Mouse (Mus musculus): ENCODE data around the gene Dad1. TPM values are rescaled to one million over a fixed set of nuclear protein-coding genes. Genes with fewer than 3 reads are reported as not detected.

Dad1 gene
- polyA plus RNA-seq, 1 experiment from 2014 or later, result 309 TPM

- H3K4me1 ChIP-seq (replicated peaks; ENCODE audit: control insufficient read depth, insufficient read depth, low read length), result peaks cover 41% of the 10 kb centered on the region
- H3K27ac ChIP-seq (ENCODE audit: low read depth, low read length), result no peak overlapping the region
- H3K9me3 ChIP-seq (ENCODE audit: control insufficient read depth, low read length), result no peaks in the 10 kb centered on the region
- H3K4me2 ChIP-seq, result no peak overlapping the region
- no peaks in the 10 kb centered on the region for H3K36me3 ChIP-seq (ENCODE audit: control insufficient read depth, insufficient read depth, low read length)
- ATAC-seq (replicated peaks; ENCODE audit: low FRiP score) (no peak), DNase-seq (ENCODE audit: low spot score) (no peak)
- 46% methylated on average over 16 of the region's 16 CpGs for WGBS
- H3K9ac ChIP-seq (ENCODE audit: low read depth, low read length), result no peak overlapping the region
- no peak overlapping the region for H3K4me3 ChIP-seq (ENCODE audit: low read depth, low read length)
- H3K27me3 ChIP-seq (replicated peaks; ENCODE audit: control insufficient read depth, insufficient read depth, low read length), result no peaks in the 10 kb centered on the region
These were observed 29.1 kb downstream of the Dad1 start for GRCm38 (mm10) chr14:54224484-54225467.

GRCm38 (mm10) chr14:54224064-54224417 lies 29.9 kb downstream of the Dad1 start:
- H3K9ac ChIP-seq (ENCODE audit: low read depth, low read length), result no peak overlapping the region
- no peaks in the 10 kb centered on the region for H3K36me3 ChIP-seq (ENCODE audit: control insufficient read depth, insufficient read depth, low read length)
- ATAC-seq (replicated peaks; ENCODE audit: low FRiP score) (no peak), DNase-seq (ENCODE audit: low spot score) (no peak)
- 83% methylated on average over 5 of the region's 5 CpGs for WGBS
- no peak overlapping the region for H3K4me2 ChIP-seq
- H3K27ac ChIP-seq (ENCODE audit: low read depth, low read length), result no peak overlapping the region
- H3K4me3 ChIP-seq (ENCODE audit: low read depth, low read length), result no peak overlapping the region
- H3K4me1 ChIP-seq (replicated peaks; ENCODE audit: control insufficient read depth, insufficient read depth, low read length), result peaks cover 41% of the 10 kb centered on the region
- no peaks in the 10 kb centered on the region for H3K9me3 ChIP-seq (ENCODE audit: control insufficient read depth, low read length)
- H3K27me3 ChIP-seq (replicated peaks; ENCODE audit: control insufficient read depth, insufficient read depth, low read length), result no peaks in the 10 kb centered on the region

- H3K4me2 ChIP-seq, result no peak overlapping the region
- no peaks in the 10 kb centered on the region for H3K9me3 ChIP-seq (ENCODE audit: control insufficient read depth, low read length)
- no peak for DNase-seq (ENCODE audit: low spot score)
- H3K27me3 ChIP-seq (replicated peaks; ENCODE audit: control insufficient read depth, insufficient read depth, low read length), result no peaks in the 10 kb centered on the region
- H3K36me3 ChIP-seq (ENCODE audit: control insufficient read depth, insufficient read depth, low read length), result no peaks in the 10 kb centered on the region
- H3K4me1 ChIP-seq (replicated peaks; ENCODE audit: control insufficient read depth, insufficient read depth, low read length), result peaks cover 35% of the 10 kb centered on the region
- H3K27ac ChIP-seq (ENCODE audit: low read depth, low read length), result no peak overlapping the region
- no peak overlapping the region for H3K9ac ChIP-seq (ENCODE audit: low read depth, low read length)
- WGBS, result 54% methylated on average over 13 of the region's 13 CpGs
- H3K4me3 ChIP-seq (ENCODE audit: low read depth, low read length), result no peak overlapping the region
- ATAC-seq (replicated peaks; ENCODE audit: low FRiP score), result no peak
These were observed 30.4 kb downstream of the Dad1 start for GRCm38 (mm10) chr14:54223315-54224063.

- Histone ChIP-seq H3K27ac (ENCODE audit: low read depth, low read length) (no peak overlapping the region), H3K9ac (ENCODE audit: low read depth, low read length) (no peak overlapping the region), H3K4me1 (replicated peaks; ENCODE audit: control insufficient read depth, insufficient read depth, low read length) (peaks cover 24% of the 10 kb centered on the region), H3K4me3 (ENCODE audit: low read depth, low read length) (no peak overlapping the region), H3K4me2 (no peak overlapping the region), H3K9me3 (ENCODE audit: control insufficient read depth, low read length) (no peaks in the 10 kb centered on the region), H3K36me3 (ENCODE audit: control insufficient read depth, insufficient read depth, low read length) (no peaks in the 10 kb centered on the region), H3K27me3 (replicated peaks; ENCODE audit: control insufficient read depth, insufficient read depth, low read length) (no peaks in the 10 kb centered on the region)
- DNase-seq (ENCODE audit: low spot score) (no peak), ATAC-seq (replicated peaks; ENCODE audit: low FRiP score) (no peak)
- WGBS, result 57% methylated on average over 8 of the region's 8 CpGs
These were observed 31.6 kb downstream of the Dad1 start for GRCm38 (mm10) chr14:54222289-54222727.

GRCm38 (mm10) chr14:54221641-54222040 lies 32.3 kb downstream of the Dad1 start:
- Histone ChIP-seq H3K9me3 (ENCODE audit: control insufficient read depth, low read length) (no peaks in the 10 kb centered on the region), H3K36me3 (ENCODE audit: control insufficient read depth, insufficient read depth, low read length) (no peaks in the 10 kb centered on the region), H3K27me3 (replicated peaks; ENCODE audit: control insufficient read depth, insufficient read depth, low read length) (no peaks in the 10 kb centered on the region), H3K4me3 (ENCODE audit: low read depth, low read length) (no peak overlapping the region), H3K4me1 (replicated peaks; ENCODE audit: control insufficient read depth, insufficient read depth, low read length) (peaks cover 19% of the 10 kb centered on the region), H3K27ac (ENCODE audit: low read depth, low read length) (no peak overlapping the region), H3K9ac (ENCODE audit: low read depth, low read length) (no peak overlapping the region), H3K4me2 (no peak overlapping the region)
- no peak for DNase-seq (ENCODE audit: low spot score)
- ATAC-seq (replicated peaks; ENCODE audit: low FRiP score), result no peak
- 93% methylated on average over 6 of the region's 6 CpGs for WGBS

- no peak for DNase-seq (ENCODE audit: low spot score)
- Histone ChIP-seq H3K27me3 (replicated peaks; ENCODE audit: control insufficient read depth, insufficient read depth, low read length) (no peaks in the 10 kb centered on the region), H3K36me3 (ENCODE audit: control insufficient read depth, insufficient read depth, low read length) (no peaks in the 10 kb centered on the region), H3K4me1 (replicated peaks; ENCODE audit: control insufficient read depth, insufficient read depth, low read length) (peaks cover 19% of the 10 kb centered on the region), H3K4me2 (no peak overlapping the region), H3K4me3 (ENCODE audit: low read depth, low read length) (no peak overlapping the region), H3K9ac (ENCODE audit: low read depth, low read length) (no peak overlapping the region), H3K9me3 (ENCODE audit: control insufficient read depth, low read length) (no peaks in the 10 kb centered on the region), H3K27ac (ENCODE audit: low read depth, low read length) (no peak overlapping the region)
- ATAC-seq (replicated peaks; ENCODE audit: low FRiP score), result peak; percentile 5; the same call in 1 of the 2 replicates
- 51% methylated on average over 8 of the region's 8 CpGs for WGBS
These were observed 33.0 kb downstream of the Dad1 start for GRCm38 (mm10) chr14:54220726-54221494.

GRCm38 (mm10) chr14:54219849-54220248 lies 34.1 kb downstream of the Dad1 start:
- 76% methylated on average over 7 of the region's 7 CpGs for WGBS
- no peak overlapping the region for H3K27ac ChIP-seq (ENCODE audit: low read depth, low read length)
- no peak overlapping the region for H3K4me3 ChIP-seq (ENCODE audit: low read depth, low read length)
- H3K36me3 ChIP-seq (ENCODE audit: control insufficient read depth, insufficient read depth, low read length), result no peaks in the 10 kb centered on the region
- no peak for DNase-seq (ENCODE audit: low spot score)
- ATAC-seq (replicated peaks; ENCODE audit: low FRiP score), result no peak
- no peak overlapping the region for H3K9ac ChIP-seq (ENCODE audit: low read depth, low read length)
- peaks cover 18% of the 10 kb centered on the region for H3K4me1 ChIP-seq (replicated peaks; ENCODE audit: control insufficient read depth, insufficient read depth, low read length)
- H3K9me3 ChIP-seq (ENCODE audit: control insufficient read depth, low read length), result no peaks in the 10 kb centered on the region
- H3K27me3 ChIP-seq (replicated peaks; ENCODE audit: control insufficient read depth, insufficient read depth, low read length), result no peaks in the 10 kb centered on the region
- H3K4me2 ChIP-seq, result no peak overlapping the region

- H3K4me1 ChIP-seq (replicated peaks; ENCODE audit: control insufficient read depth, insufficient read depth, low read length), result peaks cover 12% of the 10 kb centered on the region
- H3K4me3 ChIP-seq (ENCODE audit: low read depth, low read length), result no peak overlapping the region
These were observed 34.6 kb downstream of the Dad1 start for GRCm38 (mm10) chr14:54219256-54219655.

More at GRCm38 (mm10) chr14:54219256-54219655, 34.6 kb downstream of the Dad1 start:
- DNase-seq (ENCODE audit: low spot score) (no peak), ATAC-seq (replicated peaks; ENCODE audit: low FRiP score) (no peak)
- H3K9ac ChIP-seq (ENCODE audit: low read depth, low read length), result no peak overlapping the region
- H3K27me3 ChIP-seq (replicated peaks; ENCODE audit: control insufficient read depth, insufficient read depth, low read length), result no peaks in the 10 kb centered on the region
- H3K9me3 ChIP-seq (ENCODE audit: control insufficient read depth, low read length), result no peaks in the 10 kb centered on the region
- H3K36me3 ChIP-seq (ENCODE audit: control insufficient read depth, insufficient read depth, low read length), result no peaks in the 10 kb centered on the region
- H3K4me2 ChIP-seq, result no peak overlapping the region
- 60% methylated on average over 8 of the region's 8 CpGs for WGBS
- H3K27ac ChIP-seq (ENCODE audit: low read depth, low read length), result no peak overlapping the region
